24 mouse cellular contexts compared by ENCODE assay signal in genomic region chr14:77881998-77882397, GRCm38 (mm10).
"Had no signal": no experiment of that assay in that cellular context is flagged by ENCODE, and none has a peak within 500 bp of the region (broad histone marks: within the 10 kb centered on the region; RNA-seq: fewer than 3 reads in every experiment).

No protein-coding gene starts in this region.

- H3K4me3 ChIP-seq: heart, adult 2 months; heart, embryonic 13.5 days; heart, embryonic 15.5 days; hindbrain, embryonic 13.5 days; hindbrain, embryonic 15.5 days; kidney, embryonic 15.5 days; limb, embryonic 10.5 days; limb, embryonic 12.5 days; liver, embryonic 13.5 days; liver, embryonic 15.5 days had no signal

- H3K9me3 ChIP-seq: heart, embryonic 13.5 days; heart, embryonic 15.5 days; hindbrain, embryonic 15.5 days; kidney, embryonic 15.5 days; limb, embryonic 10.5 days; limb, embryonic 12.5 days; liver, embryonic 13.5 days; liver, embryonic 15.5 days had no signal

- H3K4me1 ChIP-seq: heart, embryonic 13.5 days; heart, embryonic 15.5 days; hindbrain, embryonic 13.5 days; hindbrain, embryonic 15.5 days; kidney, embryonic 15.5 days; limb, embryonic 10.5 days; limb, embryonic 12.5 days; liver, embryonic 13.5 days; liver, embryonic 15.5 days had no signal

- DNase-seq: gastrocnemius, postnatal 14 days; gastrocnemius, postnatal 36 days; heart, adult 11 months; heart, adult 2 months; heart, postnatal 14 days; heart, postnatal 36 days; kidney, adult 11 months; kidney, adult 2 months; kidney, adult 9 months; kidney, postnatal 14 days; kidney, postnatal 36 days; layer of hippocampus, adult 9-11 months; liver; liver, embryonic 13.5 days had no signal

- H3K27me3 ChIP-seq: heart, embryonic 13.5 days; heart, embryonic 15.5 days; hindbrain, embryonic 13.5 days; hindbrain, embryonic 15.5 days; kidney, embryonic 15.5 days; limb, embryonic 12.5 days; liver, embryonic 13.5 days; liver, embryonic 15.5 days had no signal

- H3K27ac ChIP-seq: heart, adult 2 months; heart, embryonic 13.5 days; heart, embryonic 15.5 days; hindbrain, embryonic 13.5 days; hindbrain, embryonic 15.5 days; hindbrain, postnatal 0 days; kidney, embryonic 15.5 days; kidney, postnatal 0 days; limb, embryonic 10.5 days; limb, embryonic 12.5 days; liver, embryonic 13.5 days; liver, embryonic 15.5 days had no signal

- H3K36me3 ChIP-seq: heart, embryonic 13.5 days; heart, embryonic 15.5 days; hindbrain, embryonic 13.5 days; hindbrain, embryonic 15.5 days; kidney, embryonic 15.5 days; limb, embryonic 10.5 days; limb, embryonic 12.5 days; liver, embryonic 13.5 days; liver, embryonic 15.5 days had no signal
